Mouse (Mus musculus): ENCODE measurements around the gene Hoxa11.

GRCm38 (mm10) chr6:52219234-52219942 lies 26.2 kb downstream of the Hoxa11 start:
- no peak for TF ChIP-seq GATA1 (IDR thresholded peaks at IDR 0.05; ENCODE audit: low read length)
- TF ChIP-seq TAL1 (IDR thresholded peaks at IDR 0.05; ENCODE audit: low read length): no peak
